Mouse (Mus musculus): Measurements from ENCODE around the gene Pgghg. TPM values are rescaled to one million over a fixed set of nuclear protein-coding genes. Genes with fewer than 3 reads are reported as not detected.

Pgghg gene
- polyA plus RNA-seq, 1 experiment from 2014 or later: 29.2 TPM

- Histone ChIP-seq H3K4me3 (ENCODE audit: low read depth, low read length) (no peak within 1 kb of the TSS), H3K27me3 (replicated peaks; ENCODE audit: control insufficient read depth, insufficient read depth, low read length) (peaks cover 51% of the 10 kb centered on the region), H3K36me3 (ENCODE audit: control insufficient read depth, insufficient read depth, low read length) (no peaks in the 10 kb centered on the region), H3K9me3 (ENCODE audit: control insufficient read depth, low read length) (no peaks in the 10 kb centered on the region), H3K4me2 (ENCODE audit: low read length) (peak within 1 kb of the TSS; percentile 59; the same call in 1 of the 2 replicates), H3K4me1 (replicated peaks; ENCODE audit: control insufficient read depth, insufficient read depth, low read length) (peaks cover 3% of the 10 kb centered on the region), H3K27ac (ENCODE audit: low read depth) (no peak within 1 kb of the TSS), H3K9ac (ENCODE audit: low read length) (no peak within 1 kb of the TSS)
- WGBS: 64% methylated on average over 8 of the region's 8 CpGs
- no peak for ATAC-seq (replicated peaks; ENCODE audit: low FRiP score, low TSS enrichment, low read depth)
- no peak for DNase-seq (ENCODE audit: low spot score)
Observed at GRCm38 (mm10) chr7:140920418-140921029, 20.7 kb upstream of the Pgghg start, which contains the start of gene Nlrp6. TSS of gene Nlrp6 (plus strand) at chr7:140920902.

- WGBS: 35% methylated on average over 22 of the region's 22 CpGs
- ATAC-seq (replicated peaks; ENCODE audit: low FRiP score, low TSS enrichment, low read depth) (no peak), DNase-seq (ENCODE audit: low spot score) (no peak)
- H3K4me1 ChIP-seq (replicated peaks; ENCODE audit: control insufficient read depth, insufficient read depth, low read length): peaks cover 3% of the 10 kb centered on the region
- peaks cover 51% of the 10 kb centered on the region for H3K27me3 ChIP-seq (replicated peaks; ENCODE audit: control insufficient read depth, insufficient read depth, low read length)
- H3K4me2 ChIP-seq (ENCODE audit: low read length): peak overlapping the region; percentile 59; the same call in 1 of the 2 replicates
- H3K4me3 ChIP-seq (ENCODE audit: low read depth, low read length): peak overlapping the region; percentile 31; the same call in 1 of the 2 replicates
- H3K27ac ChIP-seq (ENCODE audit: low read depth): no peak overlapping the region
- H3K9ac ChIP-seq (ENCODE audit: low read length): no peak overlapping the region
- H3K9me3 ChIP-seq (ENCODE audit: control insufficient read depth, low read length): no peaks in the 10 kb centered on the region
- H3K36me3 ChIP-seq (ENCODE audit: control insufficient read depth, insufficient read depth, low read length): no peaks in the 10 kb centered on the region
Observed at GRCm38 (mm10) chr7:140921225-140921975, 19.8 kb upstream of the Pgghg start.

- no peak overlapping the region for H3K27ac ChIP-seq (ENCODE audit: low read depth)
- peak overlapping the region; percentile 59 for H3K4me2 ChIP-seq (ENCODE audit: low read length)
- peak overlapping the region; percentile 31 for H3K4me3 ChIP-seq (ENCODE audit: low read depth, low read length)
- H3K27me3 ChIP-seq (replicated peaks; ENCODE audit: control insufficient read depth, insufficient read depth, low read length): peaks cover 51% of the 10 kb centered on the region
- WGBS: 1% methylated on average over 49 of the region's 49 CpGs
- H3K9ac ChIP-seq (ENCODE audit: low read length): peak overlapping the region; percentile 3; the same call in 1 of the 2 replicates
- H3K9me3 ChIP-seq (ENCODE audit: control insufficient read depth, low read length): no peaks in the 10 kb centered on the region
- ATAC-seq (replicated peaks; ENCODE audit: low FRiP score, low TSS enrichment, low read depth): peak; percentile 44; the same call in 1 of the 2 replicates
- peaks cover 3% of the 10 kb centered on the region for H3K4me1 ChIP-seq (replicated peaks; ENCODE audit: control insufficient read depth, insufficient read depth, low read length)
- peak; percentile 79 for DNase-seq (ENCODE audit: low spot score)
- H3K36me3 ChIP-seq (ENCODE audit: control insufficient read depth, insufficient read depth, low read length): no peaks in the 10 kb centered on the region
Observed at GRCm38 (mm10) chr7:140922398-140923069, 18.7 kb upstream of the Pgghg start.

- peaks cover 51% of the 10 kb centered on the region for H3K27me3 ChIP-seq (replicated peaks; ENCODE audit: control insufficient read depth, insufficient read depth, low read length)
Observed at GRCm38 (mm10) chr7:140923070-140923775, 18.0 kb upstream of the Pgghg start.

GRCm38 (mm10) chr7:140927181-140927580 is 14.0 kb upstream of the Pgghg start:
- 88% methylated on average over 6 of the region's 6 CpGs for WGBS
- Histone ChIP-seq H3K27me3 (replicated peaks; ENCODE audit: control insufficient read depth, insufficient read depth, low read length) (peaks cover 22% of the 10 kb centered on the region), H3K9me3 (ENCODE audit: control insufficient read depth, low read length) (no peaks in the 10 kb centered on the region), H3K4me1 (replicated peaks; ENCODE audit: control insufficient read depth, insufficient read depth, low read length) (peaks cover 2% of the 10 kb centered on the region; the same call in 1 of the 2 replicates), H3K36me3 (ENCODE audit: control insufficient read depth, insufficient read depth, low read length) (no peaks in the 10 kb centered on the region), H3K27ac (ENCODE audit: low read depth) (no peak overlapping the region), H3K9ac (ENCODE audit: low read length) (no peak overlapping the region), H3K4me2 (ENCODE audit: low read length) (no peak overlapping the region), H3K4me3 (ENCODE audit: low read depth, low read length) (no peak overlapping the region)
- ATAC-seq (replicated peaks; ENCODE audit: low FRiP score, low TSS enrichment, low read depth): no peak
- DNase-seq (ENCODE audit: low spot score): no peak

More at GRCm38 (mm10) chr7:140923070-140923775, 18.0 kb upstream of the Pgghg start:
- DNase-seq (ENCODE audit: low spot score) (no peak), ATAC-seq (replicated peaks; ENCODE audit: low FRiP score, low TSS enrichment, low read depth) (peak; percentile 31; the same call in 1 of the 2 replicates)
- H3K9me3 ChIP-seq (ENCODE audit: control insufficient read depth, low read length): no peaks in the 10 kb centered on the region
- no peak overlapping the region for H3K27ac ChIP-seq (ENCODE audit: low read depth)
- H3K4me1 ChIP-seq (replicated peaks; ENCODE audit: control insufficient read depth, insufficient read depth, low read length): peaks cover 3% of the 10 kb centered on the region
- WGBS: 24% methylated on average over 30 of the region's 30 CpGs
- H3K9ac ChIP-seq (ENCODE audit: low read length): peak overlapping the region; percentile 3; the same call in 1 of the 2 replicates
- peak overlapping the region; percentile 31 for H3K4me3 ChIP-seq (ENCODE audit: low read depth, low read length)
- peak overlapping the region; percentile 59 for H3K4me2 ChIP-seq (ENCODE audit: low read length)
- no peaks in the 10 kb centered on the region for H3K36me3 ChIP-seq (ENCODE audit: control insufficient read depth, insufficient read depth, low read length)

GRCm38 (mm10) chr7:140938436-140938835 is 2.8 kb upstream of the Pgghg start:
- ATAC-seq (replicated peaks; ENCODE audit: low FRiP score, low TSS enrichment, low read depth): no peak
- Histone ChIP-seq H3K27ac (ENCODE audit: low read depth) (no peak overlapping the region), H3K9me3 (ENCODE audit: control insufficient read depth, low read length) (no peaks in the 10 kb centered on the region), H3K27me3 (replicated peaks; ENCODE audit: control insufficient read depth, insufficient read depth, low read length) (0 out of 2 replicates have a peak, but pooled peaks cover 3% of the 10 kb centered on the region), H3K4me3 (ENCODE audit: low read depth, low read length) (no peak overlapping the region), H3K9ac (ENCODE audit: low read length) (no peak overlapping the region), H3K4me1 (replicated peaks; ENCODE audit: control insufficient read depth, insufficient read depth, low read length) (peaks cover 37% of the 10 kb centered on the region), H3K4me2 (ENCODE audit: low read length) (no peak overlapping the region), H3K36me3 (ENCODE audit: control insufficient read depth, insufficient read depth, low read length) (peaks cover 2% of the 10 kb centered on the region; the same call in 1 of the 2 replicates)
- 51% methylated on average over 3 of the region's 3 CpGs for WGBS
- DNase-seq (ENCODE audit: low spot score): no peak

- WGBS: 36% methylated on average over 2 of the region's 2 CpGs
- ATAC-seq (replicated peaks; ENCODE audit: low FRiP score, low TSS enrichment, low read depth) (no peak), DNase-seq (ENCODE audit: low spot score) (no peak)
- 0 out of 2 replicates have a peak, but pooled peaks cover 3% of the 10 kb centered on the region for H3K27me3 ChIP-seq (replicated peaks; ENCODE audit: control insufficient read depth, insufficient read depth, low read length)
- no peak overlapping the region for H3K4me3 ChIP-seq (ENCODE audit: low read depth, low read length)
- no peaks in the 10 kb centered on the region for H3K9me3 ChIP-seq (ENCODE audit: control insufficient read depth, low read length)
- H3K4me1 ChIP-seq (replicated peaks; ENCODE audit: control insufficient read depth, insufficient read depth, low read length): peaks cover 38% of the 10 kb centered on the region
- H3K27ac ChIP-seq (ENCODE audit: low read depth): peak overlapping the region; percentile 88; the same call in 1 of the 2 replicates
- peaks cover 3% of the 10 kb centered on the region; the same call in 1 of the 2 replicates for H3K36me3 ChIP-seq (ENCODE audit: control insufficient read depth, insufficient read depth, low read length)
- no peak overlapping the region for H3K4me2 ChIP-seq (ENCODE audit: low read length)
- H3K9ac ChIP-seq (ENCODE audit: low read length): no peak overlapping the region
Observed at GRCm38 (mm10) chr7:140938896-140939295, 2.3 kb upstream of the Pgghg start.

All from intestine, embryonic 14.5 days (tissue).